Mouse (Mus musculus): Measurements from ENCODE around the gene Scube2.

DNA sequence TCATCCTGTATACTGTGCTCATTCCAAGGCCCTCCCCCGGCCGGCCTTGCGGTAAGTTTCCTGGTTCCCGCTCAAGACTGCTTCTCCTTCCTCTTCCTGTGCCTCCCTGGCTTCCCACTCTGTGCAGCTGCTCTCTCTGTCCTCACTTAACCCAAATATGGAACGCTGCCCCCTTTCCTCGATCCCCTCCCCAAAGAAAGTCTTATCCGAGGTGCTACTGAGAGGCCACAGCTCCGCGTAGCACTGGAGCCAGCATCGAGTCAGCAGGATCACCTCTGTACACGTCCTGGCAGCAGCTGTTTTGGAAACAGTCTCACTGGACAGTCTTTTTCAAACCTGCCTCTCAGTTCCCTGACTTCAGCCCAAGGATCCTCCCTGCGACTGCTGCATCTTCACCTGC is 13.7 kb upstream of the Scube2 start:
- TF ChIP-seq POLR2A (IDR thresholded peaks at IDR 0.05; ENCODE audit: low read depth, low read length) = no peak
- no peak for TF ChIP-seq USF1 (IDR thresholded peaks at IDR 0.05; ENCODE audit: low read depth, low read length)
- no peak for TF ChIP-seq CTCF (conservative IDR thresholded peaks at IDR 0.05 in 1 of 2, IDR thresholded peaks at IDR 0.05 in 1 of 2; ENCODE audit: low read depth in 2 of 2, low read length in 2 of 2)
